Mouse (Mus musculus) forebrain, embryonic 10.5 days (tissue): ENCODE measurements around the gene Terb2. TPM values are rescaled to one million over a fixed set of nuclear protein-coding genes. Genes with fewer than 3 reads are reported as not detected.

Source experiments
- DNase-seq: peaks from one replicate; pipeline ENCODE4 v3.0.0-alpha.2; 2017; ENCODE audit warnings: low spot score; ENCODE audit errors: extremely low spot score
- H3K27ac ChIP-seq: fragments of 300-500 bp; sonication (generic); 2 replicates; pipeline ENCODE4 v1.5.1; 2016; ENCODE audit warnings: mild to moderate bottlenecking
- H3K27me3 ChIP-seq: fragments of 300-500 bp; sonication (generic); 2 replicates; pipeline ENCODE4 v1.6.1; 2016; ENCODE audit warnings: mild to moderate bottlenecking; ENCODE audit not compliant: poor library complexity, severe bottlenecking
- H3K36me3 ChIP-seq: fragments of 300-500 bp; sonication (generic); replicated peaks from 2 replicates; pipeline ENCODE4 v1.6.1; 2016; ENCODE audit warnings: mild to moderate bottlenecking, moderate library complexity
- H3K4me1 ChIP-seq: fragments of 300-500 bp; sonication (generic); 2 replicates; pipeline ENCODE4 v1.6.1; 2016
- H3K4me3 ChIP-seq: fragments of 300-500 bp; sonication (generic); 2 replicates; pipeline ENCODE4 v1.5.1; 2016; ENCODE audit warnings: mild to moderate bottlenecking, moderate library complexity
- H3K9me3 ChIP-seq: fragments of 300-500 bp; sonication (generic); 2 replicates; pipeline ENCODE4 v1.6.1; 2016; ENCODE audit warnings: mild to moderate bottlenecking, moderate library complexity
- WGBS: fragments of 180-500 bp; shearing (Covaris S2); methylation state at CpG from one replicate; pipeline ENCODE4 v1.1.7; 2016; 5-methylcytosine and 5-hydroxymethylcytosine counted together
- polyA plus RNA-seq: library from polyadenylated mRNA; unstranded; fragments of >200 nt; fragmentation: Nextera tagmentation; extraction: Ambion mirVana; gene quantifications from 2 replicates; pipeline ENCODE4 v1.2.1, GENCODE M21; 2016

The Terb2 gene
- polyA plus RNA-seq, 1 experiment from 2014 or later = not detected

DNA sequence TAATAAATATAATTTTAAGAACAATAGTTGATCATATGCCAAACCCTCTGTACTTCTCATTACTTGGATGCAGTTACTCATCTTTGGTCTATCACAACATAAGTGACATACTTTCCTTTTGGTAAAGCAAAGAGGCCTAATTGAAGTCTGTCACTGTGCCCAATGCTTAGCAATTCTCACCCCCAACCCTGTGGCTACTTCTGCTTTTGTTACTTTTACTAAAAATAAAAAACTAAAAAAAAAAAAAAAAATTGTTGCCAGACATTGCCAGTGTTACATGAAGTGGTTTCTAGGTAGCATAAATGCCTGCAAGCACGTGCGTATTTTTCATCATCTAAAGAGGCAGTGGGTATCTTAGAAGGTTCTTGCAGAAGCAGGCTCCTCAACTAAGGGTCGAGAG is 33.2 kb upstream of the Terb2 start:
- H3K27me3 ChIP-seq = peaks cover 12% of the 10 kb centered on the region
- peaks cover 32% of the 10 kb centered on the region for H3K36me3 ChIP-seq
- WGBS = 80% methylated on average over 3 of the region's 3 CpGs
- no peak overlapping the region for H3K27ac ChIP-seq
- DNase-seq = no peak
- H3K4me1 ChIP-seq = peaks cover 10% of the 10 kb centered on the region
- no peak overlapping the region for H3K4me3 ChIP-seq
- no peaks in the 10 kb centered on the region for H3K9me3 ChIP-seq

DNA sequence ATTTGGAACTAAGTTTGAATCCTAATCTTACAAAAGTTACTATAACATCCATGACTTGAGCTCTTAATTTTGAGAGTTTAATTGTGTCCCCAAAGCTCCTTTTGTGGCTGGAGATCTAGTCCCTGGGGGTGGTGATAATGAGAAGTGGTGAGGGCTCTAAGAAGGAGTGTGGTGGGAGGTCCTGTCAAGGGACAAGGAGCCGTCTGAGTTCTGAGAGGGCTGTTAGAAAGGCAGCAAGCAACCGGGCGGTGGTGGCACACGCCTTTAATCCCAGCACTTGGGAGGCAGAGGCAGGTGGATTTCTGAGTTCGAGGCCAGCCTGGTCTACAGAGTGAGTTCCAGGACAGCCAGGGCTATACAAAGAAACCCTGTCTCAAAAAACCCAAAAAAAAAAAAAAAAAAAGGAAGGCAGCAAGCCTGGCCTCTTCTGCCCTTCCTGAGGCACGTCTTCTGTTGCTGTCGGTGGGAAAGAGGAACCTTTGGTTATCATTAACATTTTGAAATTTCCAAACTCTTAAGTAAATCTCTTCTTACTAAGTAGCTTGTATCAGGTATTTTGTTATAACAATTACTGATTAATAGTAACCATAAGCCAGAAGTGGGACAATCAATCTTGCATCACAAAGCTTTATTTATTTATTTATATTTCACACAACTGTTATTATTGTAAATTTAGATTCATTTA is 32.2 kb upstream of the Terb2 start:
- Histone ChIP-seq H3K4me1 (peaks cover 3% of the 10 kb centered on the region), H3K27me3 (peaks cover 6% of the 10 kb centered on the region), H3K9me3 (no peaks in the 10 kb centered on the region), H3K4me3 (no peak overlapping the region), H3K36me3 (peaks cover 32% of the 10 kb centered on the region), H3K27ac (no peak overlapping the region)
- WGBS = 86% methylated on average over 7 of the region's 7 CpGs
- no peak for DNase-seq

DNA sequence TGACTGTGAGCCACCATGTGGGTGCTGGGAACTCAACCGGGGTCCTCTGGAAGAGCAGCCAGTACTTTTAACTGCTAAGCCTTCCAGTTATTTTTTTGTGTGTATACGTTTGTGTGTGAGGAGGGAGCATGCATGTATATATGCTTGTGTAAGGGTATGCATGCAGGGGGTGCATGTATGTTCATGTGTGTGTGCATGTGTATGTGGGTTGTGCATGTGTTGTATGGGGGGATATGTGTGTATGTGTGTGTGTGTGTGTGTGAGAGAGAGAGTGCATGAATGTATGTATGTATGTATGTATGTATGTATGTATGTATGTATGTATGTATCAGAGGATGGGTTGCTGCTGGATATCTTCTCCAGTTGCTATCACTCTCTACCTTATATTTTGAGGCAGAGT is 31.6 kb upstream of the Terb2 start:
- H3K27me3 ChIP-seq = no peaks in the 10 kb centered on the region
- no peak overlapping the region for H3K27ac ChIP-seq
- DNase-seq = no peak
- no peaks in the 10 kb centered on the region for H3K4me1 ChIP-seq
- WGBS = 91% methylated on average over 2 of the region's 2 CpGs
- H3K4me3 ChIP-seq = no peak overlapping the region
- peaks cover 32% of the 10 kb centered on the region for H3K36me3 ChIP-seq
- no peaks in the 10 kb centered on the region for H3K9me3 ChIP-seq

- no peaks in the 10 kb centered on the region for H3K4me1 ChIP-seq
- no peak for DNase-seq
- no peaks in the 10 kb centered on the region for H3K27me3 ChIP-seq
- no peaks in the 10 kb centered on the region for H3K9me3 ChIP-seq
- peaks cover 32% of the 10 kb centered on the region for H3K36me3 ChIP-seq
- no peak overlapping the region for H3K27ac ChIP-seq
- 90% methylated on average over 2 of the region's 2 CpGs for WGBS
- H3K4me3 ChIP-seq = no peak overlapping the region
These were observed 30.8 kb upstream of the Terb2 start for GRCm38 (mm10) chr2:122155292-122155691.

- 93% methylated on average over 4 of the region's 4 CpGs for WGBS
- no peak for DNase-seq
These were observed 29.9 kb upstream of the Terb2 start for GRCm38 (mm10) chr2:122156051-122156700.

GRCm38 (mm10) chr2:122157561-122157960 is 28.5 kb upstream of the Terb2 start:
- H3K27ac ChIP-seq = no peak overlapping the region
- no peak for DNase-seq
- no peaks in the 10 kb centered on the region for H3K9me3 ChIP-seq
- H3K27me3 ChIP-seq = no peaks in the 10 kb centered on the region
- H3K4me3 ChIP-seq = no peak overlapping the region
- peaks cover 4% of the 10 kb centered on the region; the same call in 1 of the 2 replicates for H3K4me1 ChIP-seq
- H3K36me3 ChIP-seq = peaks cover 20% of the 10 kb centered on the region

More at GRCm38 (mm10) chr2:122156051-122156700, 29.9 kb upstream of the Terb2 start:
- Histone ChIP-seq H3K4me1 (no peaks in the 10 kb centered on the region), H3K36me3 (peaks cover 29% of the 10 kb centered on the region), H3K9me3 (no peaks in the 10 kb centered on the region), H3K27ac (no peak overlapping the region), H3K4me3 (no peak overlapping the region), H3K27me3 (no peaks in the 10 kb centered on the region)

DNA sequence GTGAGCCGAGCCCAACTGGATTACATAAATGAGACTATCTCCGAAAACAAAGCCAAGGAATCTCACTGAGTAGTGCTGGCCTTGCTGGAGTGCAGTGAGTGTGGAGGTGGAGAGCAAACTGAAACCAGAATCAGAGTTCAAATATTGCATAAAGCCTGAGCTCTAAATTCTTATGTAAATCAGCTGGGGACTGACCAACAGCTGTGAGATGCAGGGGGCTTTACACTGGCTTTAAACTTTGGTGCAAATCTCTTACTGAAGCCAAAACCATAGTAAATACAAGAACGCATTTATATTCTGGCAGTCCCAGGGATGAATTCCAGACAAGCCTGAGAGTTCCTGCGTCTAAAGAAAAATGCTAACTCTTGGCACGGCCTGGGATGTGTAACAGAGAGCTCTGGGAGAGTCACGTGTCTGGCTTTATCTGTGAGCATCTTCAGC is 27.7 kb upstream of the Terb2 start:
- no peak overlapping the region for H3K27ac ChIP-seq
- H3K27me3 ChIP-seq = no peaks in the 10 kb centered on the region
- peaks cover 16% of the 10 kb centered on the region for H3K36me3 ChIP-seq
- H3K4me1 ChIP-seq = peaks cover 4% of the 10 kb centered on the region; the same call in 1 of the 2 replicates
- no peak for DNase-seq
- H3K9me3 ChIP-seq = no peaks in the 10 kb centered on the region
- no peak overlapping the region for H3K4me3 ChIP-seq
- 62% methylated on average over 6 of the region's 6 CpGs for WGBS

- Histone ChIP-seq H3K27ac (no peak overlapping the region), H3K4me3 (no peak overlapping the region), H3K27me3 (no peaks in the 10 kb centered on the region), H3K4me1 (peaks cover 4% of the 10 kb centered on the region; the same call in 1 of the 2 replicates), H3K36me3 (peaks cover 9% of the 10 kb centered on the region; the same call in 1 of the 2 replicates), H3K9me3 (no peaks in the 10 kb centered on the region)
- 89% methylated on average over 6 of the region's 6 CpGs for WGBS
- DNase-seq = no peak
These were observed 26.4 kb upstream of the Terb2 start for GRCm38 (mm10) chr2:122159667-122160066.

GRCm38 (mm10) chr2:122160680-122161079 is 25.4 kb upstream of the Terb2 start, which contains the start of gene Trim69:
Gene Trim69, plus strand, starts transcription at chr2:122160700.
- no peak within 1 kb of the TSS for H3K27ac ChIP-seq
- WGBS = 41% methylated on average over 2 of the region's 2 CpGs
- H3K4me1 ChIP-seq = peaks cover 4% of the 10 kb centered on the region; the same call in 1 of the 2 replicates
- no peaks in the 10 kb centered on the region for H3K9me3 ChIP-seq
- DNase-seq = peak; percentile 75
- H3K4me3 ChIP-seq = no peak within 1 kb of the TSS
- H3K27me3 ChIP-seq = no peaks in the 10 kb centered on the region
- no peaks in the 10 kb centered on the region for H3K36me3 ChIP-seq

GRCm38 (mm10) chr2:122161542-122161941 is 24.5 kb upstream of the Terb2 start:
- Histone ChIP-seq H3K4me1 (peaks cover 4% of the 10 kb centered on the region; the same call in 1 of the 2 replicates), H3K9me3 (no peaks in the 10 kb centered on the region), H3K27ac (no peak overlapping the region), H3K4me3 (no peak overlapping the region), H3K27me3 (no peaks in the 10 kb centered on the region), H3K36me3 (no peaks in the 10 kb centered on the region)
- 46% methylated on average over 4 of the region's 4 CpGs for WGBS
- DNase-seq = no peak

GRCm38 (mm10) chr2:122162529-122162928 is 23.5 kb upstream of the Terb2 start:
- Histone ChIP-seq H3K36me3 (no peaks in the 10 kb centered on the region), H3K9me3 (no peaks in the 10 kb centered on the region), H3K4me1 (peaks cover 4% of the 10 kb centered on the region; the same call in 1 of the 2 replicates), H3K4me3 (no peak overlapping the region), H3K27ac (no peak overlapping the region), H3K27me3 (no peaks in the 10 kb centered on the region)
- DNase-seq = no peak
- WGBS = 83% methylated on average over 2 of the region's 2 CpGs

DNA sequence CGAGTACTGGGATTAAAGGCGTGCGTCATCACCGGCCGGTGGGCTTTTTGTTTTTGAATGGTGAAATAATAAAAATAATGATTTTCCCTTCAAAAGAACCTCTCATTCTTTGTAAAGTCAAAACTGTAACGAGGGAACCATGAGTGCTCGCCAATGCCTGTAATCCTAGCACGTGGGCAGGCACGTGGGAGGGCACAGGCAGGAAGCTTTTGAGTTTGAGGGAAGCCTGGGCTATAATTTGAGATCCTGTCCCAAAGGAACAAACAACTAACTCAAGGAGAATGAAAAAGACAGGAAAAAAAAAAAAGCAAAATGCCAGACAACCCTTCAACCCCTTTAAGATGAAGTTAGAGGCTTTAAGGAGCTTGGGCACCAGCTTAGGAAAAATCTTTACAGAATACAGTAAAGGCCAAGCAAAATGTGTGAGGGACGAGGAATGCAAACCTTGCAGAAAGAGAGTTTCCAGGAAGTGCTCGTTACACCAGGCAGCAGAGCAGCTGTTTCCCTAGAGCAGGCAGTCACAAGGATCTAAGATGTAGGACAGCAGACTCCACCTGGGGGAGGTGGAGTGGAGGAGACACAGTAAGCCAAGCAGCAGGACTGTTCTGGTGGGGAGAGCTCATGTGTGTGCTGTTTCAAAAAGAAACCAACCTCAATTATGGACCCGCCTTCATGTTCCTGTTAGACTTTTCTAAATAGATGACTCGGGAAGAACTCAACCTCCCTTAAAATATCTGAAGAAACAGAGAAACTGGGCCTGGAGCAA is 22.5 kb upstream of the Terb2 start:
- H3K27ac ChIP-seq = no peak overlapping the region
- 81% methylated on average over 13 of the region's 13 CpGs for WGBS
- no peak for DNase-seq
- H3K9me3 ChIP-seq = no peaks in the 10 kb centered on the region
- H3K36me3 ChIP-seq = no peaks in the 10 kb centered on the region
- no peaks in the 10 kb centered on the region for H3K27me3 ChIP-seq
- peaks cover 4% of the 10 kb centered on the region; the same call in 1 of the 2 replicates for H3K4me1 ChIP-seq
- H3K4me3 ChIP-seq = no peak overlapping the region
